Mouse (Mus musculus) lung, adult 2 months (tissue): ENCODE data around the gene Zbtb48. TPM values are rescaled to one million over a fixed set of nuclear protein-coding genes. Genes with fewer than 3 reads are reported as not detected.

ENCODE experiments used
- DNase-seq: peaks from one replicate; pipeline ENCODE4 v3.0.0; 2022
- H3K4me1 ChIP-seq: fragments of 200-500 bp; 2 replicates; pipeline ENCODE4 v1.6.1; 2011; ENCODE audit warnings: low read length; ENCODE audit not compliant: control insufficient read depth, insufficient read depth
- H3K4me3 ChIP-seq: fragments of 200-500 bp; replicated peaks from 2 replicates; pipeline ENCODE3; 2011; ENCODE audit warnings: low read depth, mild to moderate bottlenecking, control low read depth, low read length; ENCODE audit errors: extremely low read depth
- CTCF ChIP-seq: fragments of 200-500 bp; IDR thresholded peaks from 2 replicates; pipeline ENCODE4 v1.5.1; 2011; ENCODE audit warnings: mild to moderate bottlenecking, low read length, control low read depth; ENCODE audit not compliant: insufficient read depth
- POLR2A ChIP-seq: fragments of 200-500 bp; IDR thresholded peaks from 2 replicates; pipeline ENCODE4 v1.6.1; 2011; ENCODE audit warnings: low read depth, mild to moderate bottlenecking, control low read depth, low read length, borderline replicate concordance; ENCODE audit errors: extremely low read depth
- WGBS: fragments of 180-500 bp; shearing (Covaris S2); methylation state at CpG from one replicate; pipeline ENCODE4 v1.1.7; 2018; 5-methylcytosine and 5-hydroxymethylcytosine counted together
- polyA plus RNA-seq: library from polyadenylated mRNA; depleted of rRNA; stranded (reverse); fragments of >200 nt; gene quantifications from 2 replicates; pipeline ENCODE4 v1.2.3, GENCODE M21; 2012

Gene Zbtb48
- polyA plus RNA-seq, 1 experiment, result 21.6 TPM

DNA sequence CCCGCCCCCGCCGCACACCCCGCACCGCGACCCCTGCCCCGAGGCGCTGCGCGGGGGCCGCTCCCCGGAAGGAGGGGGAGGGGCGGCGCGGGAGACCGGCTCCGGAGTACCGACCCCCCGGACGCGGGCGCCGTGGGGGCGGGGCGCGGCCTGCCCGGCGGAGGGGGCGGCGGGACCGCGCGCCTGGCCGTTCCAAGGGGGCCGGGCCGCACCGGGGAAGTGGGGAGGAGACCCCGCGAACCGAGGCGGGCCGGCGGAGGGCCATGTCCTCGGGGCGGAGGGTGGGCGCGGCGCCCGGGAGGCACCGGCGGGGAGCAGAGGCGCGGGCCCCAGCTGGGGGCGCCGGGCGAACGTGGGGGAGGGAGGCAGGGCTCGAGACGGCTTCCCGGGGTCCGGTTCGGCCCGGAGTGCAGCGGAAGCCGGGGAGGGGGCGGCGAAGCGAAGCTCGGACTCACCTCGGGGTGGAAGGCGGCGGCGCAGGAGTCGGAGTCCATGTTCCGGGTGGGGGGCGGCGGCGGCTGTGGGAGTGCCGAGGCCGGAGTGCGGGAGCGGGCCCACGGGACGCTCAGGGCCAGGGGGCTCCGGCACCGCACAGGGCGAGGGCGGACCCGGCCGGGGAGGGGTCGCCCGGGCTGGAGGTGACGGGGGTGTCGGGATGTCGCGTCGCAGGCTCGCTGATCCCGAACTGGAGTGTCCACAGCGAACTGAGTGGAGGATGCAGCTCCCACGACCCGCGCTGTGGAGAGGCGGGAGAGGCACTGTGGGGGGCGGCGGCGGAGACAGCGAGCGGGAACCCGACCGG is 31.9 kb downstream of the Zbtb48 start:
- H3K4me1 ChIP-seq, result peaks cover 15% of the 10 kb centered on the region
- WGBS, result under 1% methylated on average over 78 of the region's 111 CpGs
- no peak for TF ChIP-seq CTCF
- peak; percentile 25; the same call in 1 of the 2 replicates for TF ChIP-seq POLR2A
- peak overlapping the region; percentile 100 for H3K4me3 ChIP-seq
- no peak for DNase-seq

DNA sequence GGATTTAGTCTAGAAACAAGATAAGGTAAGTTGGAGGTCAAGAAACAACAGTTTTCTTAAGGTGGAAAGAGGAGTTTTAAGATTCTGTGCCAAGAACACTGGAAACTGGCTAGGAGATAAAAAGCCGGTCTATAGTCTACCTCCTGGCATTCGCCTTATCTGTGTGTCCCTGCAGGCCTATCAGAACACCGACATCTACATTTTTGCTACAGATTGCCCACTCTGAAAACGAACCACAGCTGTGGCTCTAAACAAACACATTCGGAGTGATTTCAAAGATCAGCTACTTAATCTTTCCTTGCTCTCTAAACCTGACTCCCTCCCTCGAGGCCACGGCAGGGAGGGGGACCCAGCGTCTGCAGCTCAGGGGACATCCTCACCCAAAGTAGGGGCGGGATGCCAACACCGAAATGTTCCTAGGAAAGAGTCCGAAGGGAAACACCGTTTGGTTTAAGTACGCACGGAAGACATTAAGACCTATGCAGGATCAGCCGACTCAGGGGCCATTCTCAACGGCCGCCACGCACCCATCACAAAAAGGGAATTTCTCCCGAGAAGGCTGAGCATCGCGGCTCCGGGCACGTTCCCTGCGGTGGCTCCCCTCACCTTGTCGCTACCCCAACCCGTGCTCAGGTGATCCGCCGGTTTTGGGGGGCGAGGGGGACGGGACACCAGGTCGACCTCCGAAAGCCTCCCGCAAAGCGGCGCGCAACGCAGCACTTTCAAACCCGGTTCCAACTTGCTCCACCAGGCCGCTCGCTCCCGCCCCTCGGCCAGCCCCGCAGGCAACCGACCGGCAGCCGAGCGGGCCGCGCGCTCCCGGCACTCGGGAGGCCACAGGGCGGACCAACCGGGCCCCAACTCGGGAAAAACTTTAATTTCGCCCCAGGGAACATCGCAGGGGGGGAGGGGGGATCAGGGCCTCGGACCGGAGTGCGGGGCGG is 33.0 kb downstream of the Zbtb48 start:
- Histone ChIP-seq H3K4me1 (peaks cover 13% of the 10 kb centered on the region), H3K4me3 (peak overlapping the region; percentile 100)
- no peak for TF ChIP-seq POLR2A
- TF ChIP-seq CTCF, result no peak
- 5% methylated on average over 59 of the region's 61 CpGs for WGBS
- peak; percentile 47 for DNase-seq

DNA sequence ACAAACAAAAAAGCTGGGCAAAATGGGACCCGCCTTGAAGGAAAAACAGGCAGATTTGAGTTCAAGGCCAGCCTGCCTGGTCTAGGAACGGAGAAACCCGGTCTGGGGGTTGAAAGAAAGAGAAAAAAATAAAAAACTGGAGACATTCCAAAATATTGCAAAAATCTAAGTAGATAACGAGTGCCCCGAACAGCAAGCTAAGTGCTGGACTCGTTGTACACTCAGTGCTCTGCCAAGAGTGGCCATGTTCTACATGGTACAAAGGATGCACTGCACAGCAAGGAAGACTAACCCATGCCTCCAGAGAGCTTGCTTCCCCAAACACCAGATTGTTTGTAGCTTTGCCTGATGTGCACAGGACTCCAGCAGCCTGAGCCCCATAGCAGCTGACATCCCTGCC is 34.4 kb downstream of the Zbtb48 start:
- peaks cover 12% of the 10 kb centered on the region for H3K4me1 ChIP-seq
- TF ChIP-seq CTCF (no peak), POLR2A (no peak)
- 51% methylated on average over 6 of the region's 6 CpGs for WGBS
- H3K4me3 ChIP-seq, result no peak overlapping the region
- DNase-seq, result no peak

DNA sequence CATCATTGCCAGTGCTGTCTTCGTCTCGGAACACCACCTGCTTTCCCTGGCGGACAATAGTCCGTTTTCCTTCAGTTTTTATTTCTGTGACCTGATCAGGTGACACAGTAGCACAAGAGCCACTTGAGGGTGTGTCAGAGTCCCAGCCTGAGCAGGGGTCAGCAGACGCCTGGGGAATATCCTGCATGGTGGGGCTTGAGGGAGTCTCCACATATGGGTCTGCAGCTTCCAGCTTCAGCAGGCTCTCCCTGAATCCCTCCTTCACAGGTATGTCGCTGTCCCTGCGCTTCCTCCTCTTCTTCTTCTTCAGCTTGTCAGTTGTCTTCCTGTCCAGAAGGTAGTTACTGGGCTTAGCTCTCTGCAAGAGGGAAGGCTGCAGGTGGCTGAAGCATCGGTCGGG is 35.4 kb downstream of the Zbtb48 start:
- 88% methylated on average over 9 of the region's 9 CpGs for WGBS
- TF ChIP-seq CTCF (no peak), POLR2A (no peak)
- H3K4me1 ChIP-seq, result peaks cover 12% of the 10 kb centered on the region
- no peak for DNase-seq
- H3K4me3 ChIP-seq, result no peak overlapping the region

- TF ChIP-seq POLR2A, result no peak
- TF ChIP-seq CTCF, result no peak
- 32% methylated on average over 6 of the region's 6 CpGs for WGBS
- Histone ChIP-seq H3K4me3 (peak overlapping the region; percentile 3), H3K4me1 (peaks cover 8% of the 10 kb centered on the region)
- DNase-seq, result no peak
Measured at GRCm38 (mm10) chr4:151989110-151989488, 38.4 kb downstream of the Zbtb48 start.

DNA sequence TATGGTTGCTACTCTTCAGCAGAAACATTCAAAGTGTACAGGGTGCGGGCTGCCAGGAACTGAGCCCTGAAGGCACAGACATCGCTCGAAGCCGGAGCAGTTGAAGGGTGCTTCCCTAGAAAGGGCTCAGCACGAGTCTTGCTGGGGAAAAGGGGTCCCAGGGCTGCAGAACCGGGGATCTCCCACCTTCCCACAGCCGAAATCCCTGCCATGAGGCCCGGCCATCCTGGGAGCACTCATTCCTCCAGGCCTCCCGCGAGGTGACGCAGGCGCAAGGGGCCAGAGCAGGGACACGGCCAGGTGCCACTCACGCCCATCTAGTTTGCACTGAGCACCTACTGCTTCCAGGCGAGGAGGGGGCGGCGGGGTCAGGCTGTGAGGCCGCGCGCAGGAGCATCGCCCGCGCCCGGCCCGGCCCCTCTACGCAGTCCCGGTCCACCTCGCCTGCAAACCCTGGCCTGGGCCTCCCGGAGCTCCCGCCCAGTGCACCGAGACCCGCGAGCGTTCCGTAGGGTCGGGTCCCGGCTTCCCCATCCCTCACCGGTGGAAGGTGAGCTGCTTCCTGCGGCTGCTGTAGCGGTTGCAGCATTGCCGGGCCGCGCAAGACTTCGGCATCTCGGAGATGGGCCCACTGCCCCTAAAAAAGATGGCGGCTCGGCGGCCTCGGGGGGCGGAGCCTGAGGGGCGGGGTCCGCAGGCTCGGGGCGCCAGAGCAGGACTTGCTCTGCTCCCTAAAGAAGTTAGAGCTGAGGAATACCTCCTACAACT is 38.9 kb downstream of the Zbtb48 start, which contains the start of gene Thap3:
TSS of gene Thap3 (minus strand) at position 656 of the 768 bp plus-strand sequence.
- WGBS, result under 1% methylated on average over 54 of the region's 54 CpGs
- TF ChIP-seq POLR2A (peak; percentile 37; the same call in 1 of the 2 replicates), CTCF (no peak)
- peak; percentile 90 for DNase-seq
- H3K4me1 ChIP-seq, result peaks cover 8% of the 10 kb centered on the region
- H3K4me3 ChIP-seq, result peak within 1 kb of the TSS; percentile 96

GRCm38 (mm10) chr4:151988014-151988341 is 39.5 kb downstream of the Zbtb48 start:
- DNase-seq, result no peak
- H3K4me1 ChIP-seq, result peaks cover 4% of the 10 kb centered on the region
- TF ChIP-seq POLR2A (no peak), CTCF (no peak)
- WGBS, result 19% methylated on average over 10 of the region's 10 CpGs
- H3K4me3 ChIP-seq, result peak overlapping the region; percentile 96

DNA sequence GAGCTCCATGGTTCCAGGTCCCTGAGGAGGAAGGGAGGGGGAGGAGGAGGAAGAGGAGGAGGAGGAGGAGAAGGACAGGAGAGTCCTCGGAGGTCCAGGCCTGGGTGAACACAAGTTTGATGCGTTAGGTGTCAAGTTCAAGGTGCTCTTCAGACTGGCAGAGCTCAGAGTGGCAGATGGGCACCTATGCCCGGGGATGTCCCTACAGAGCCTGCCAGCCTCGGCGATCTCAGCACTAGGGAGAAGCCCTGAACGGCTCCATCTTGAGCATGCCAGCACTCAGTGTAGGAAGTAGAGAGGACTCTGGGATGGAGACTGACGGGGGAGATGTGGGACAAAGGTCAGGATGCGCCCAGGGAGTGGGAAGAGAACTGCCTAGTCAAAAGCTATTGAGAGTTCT is 40.8 kb downstream of the Zbtb48 start:
- Histone ChIP-seq H3K4me3 (no peak overlapping the region), H3K4me1 (peaks cover 4% of the 10 kb centered on the region)
- WGBS, result 58% methylated on average over 8 of the region's 8 CpGs
- DNase-seq, result no peak
- no peak for TF ChIP-seq POLR2A
- no peak for TF ChIP-seq CTCF

DNA sequence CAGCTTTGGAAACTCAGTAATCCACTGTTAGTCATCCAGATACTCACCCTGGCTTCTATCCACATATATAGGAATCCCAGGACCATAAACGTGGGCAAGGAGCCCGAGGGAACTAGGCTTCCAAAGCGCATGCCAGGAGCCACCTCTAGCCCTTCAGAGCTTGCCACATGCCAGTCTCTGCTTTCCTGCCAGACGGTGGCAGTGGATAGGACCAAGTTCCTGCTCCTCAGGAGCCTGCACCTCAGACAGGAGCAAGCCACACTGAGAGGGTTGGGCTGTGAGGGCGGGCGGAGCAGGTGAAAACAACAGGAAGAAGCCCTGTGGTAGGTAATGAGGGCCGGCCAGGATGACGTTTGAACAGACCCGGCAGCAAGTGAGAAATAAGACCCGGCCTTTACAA is 41.6 kb downstream of the Zbtb48 start:
- TF ChIP-seq CTCF (no peak), POLR2A (no peak)
- WGBS, result 45% methylated on average over 10 of the region's 10 CpGs
- no peak overlapping the region for H3K4me3 ChIP-seq
- no peak for DNase-seq
- H3K4me1 ChIP-seq, result peaks cover 4% of the 10 kb centered on the region

DNA sequence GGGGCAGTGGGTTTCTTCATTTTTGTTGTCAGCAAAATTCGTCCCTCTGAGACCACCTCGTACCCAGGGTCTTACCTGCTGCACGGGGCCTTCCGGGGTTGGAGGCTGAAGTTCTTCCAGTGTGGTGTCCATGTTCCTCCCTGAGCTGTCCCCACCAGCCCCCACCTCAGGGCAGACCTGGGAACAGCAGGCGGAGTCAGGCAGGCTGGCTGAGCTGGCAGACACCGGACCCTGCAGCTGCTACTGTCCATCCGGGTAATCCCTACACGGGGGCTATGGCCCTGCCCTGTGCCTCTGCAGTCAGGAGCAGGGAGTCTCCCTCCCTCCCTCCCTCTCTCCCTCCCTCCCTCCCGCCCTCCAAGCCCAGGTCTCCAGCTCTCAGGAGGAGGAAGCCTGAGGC is 43.9 kb downstream of the Zbtb48 start:
- TF ChIP-seq POLR2A (no peak), CTCF (no peak)
- WGBS, result 50% methylated on average over 9 of the region's 9 CpGs
- Histone ChIP-seq H3K4me3 (no peak overlapping the region), H3K4me1 (peaks cover 4% of the 10 kb centered on the region)
- no peak for DNase-seq
